Mouse (Mus musculus): ENCODE data around the gene Fam189b.

Fam189b gene

GRCm38 (mm10) chr3:89228836-89229235, 45.9 kb downstream of the Fam189b start, which contains the start of gene Muc1:
TSS of gene Muc1 (plus strand) at chr3:89229057.
- no peak for DNase-seq (ENCODE audit: low spot score in 2 of 2)

GRCm38 (mm10) chr3:89229276-89229675, 46.3 kb downstream of the Fam189b start:
- DNase-seq (ENCODE audit: low spot score in 2 of 2), result no peak

- no peak for DNase-seq (ENCODE audit: low spot score in 2 of 2)
These were observed 47.6 kb downstream of the Fam189b start for GRCm38 (mm10) chr3:89230561-89230960.

- DNase-seq (ENCODE audit: low spot score in 2 of 2), result no peak
These were observed 48.4 kb downstream of the Fam189b start for GRCm38 (mm10) chr3:89231345-89231744.

- DNase-seq (ENCODE audit: low spot score in 2 of 2), result no peak
These were observed 48.9 kb downstream of the Fam189b start for GRCm38 (mm10) chr3:89231772-89232275.

- no peak for DNase-seq (ENCODE audit: low spot score in 2 of 2)
These were observed 49.7 kb downstream of the Fam189b start for GRCm38 (mm10) chr3:89232614-89233013.

GRCm38 (mm10) chr3:89233562-89234110, 50.7 kb downstream of the Fam189b start:
- DNase-seq (ENCODE audit: low spot score in 2 of 2), result no peak

- DNase-seq (ENCODE audit: low spot score in 2 of 2), result no peak
These were observed 53.6 kb downstream of the Fam189b start for GRCm38 (mm10) chr3:89236516-89236915.

GRCm38 (mm10) chr3:89237682-89238081, 54.7 kb downstream of the Fam189b start:
- DNase-seq (ENCODE audit: low spot score in 2 of 2), result no peak

GRCm38 (mm10) chr3:89238494-89238893, 55.6 kb downstream of the Fam189b start:
- DNase-seq (ENCODE audit: low spot score in 2 of 2), result no peak
